Mouse (Mus musculus) stomach, postnatal 0 days (tissue): ENCODE data around the gene Ttc6. TPM values are rescaled to one million over a fixed set of nuclear protein-coding genes. Genes with fewer than 3 reads are reported as not detected.

ENCODE experiments used
- ATAC-seq: fragments of 200-750 bp; cut with Nextera tagmentation; 2 replicates; pipeline ENCODE4 v1.8.0; 2017; ENCODE audit not compliant: low FRiP score, low TSS enrichment
- DNase-seq: peaks from one replicate; pipeline ENCODE4 v3.0.0-alpha.2; 2016; ENCODE audit warnings: low spot score
- H3K27ac ChIP-seq: fragments of 300-500 bp; sonication (generic); replicated peaks from 2 replicates; pipeline ENCODE4 v1.5.1; 2014; ENCODE audit warnings: mild to moderate bottlenecking, control low read depth
- H3K27me3 ChIP-seq: fragments of 300-500 bp; sonication (generic); 2 replicates; pipeline ENCODE4 v1.6.1; 2014; ENCODE audit warnings: low read length; ENCODE audit not compliant: control insufficient read depth, insufficient read depth
- H3K36me3 ChIP-seq: fragments of 300-500 bp; sonication (generic); 2 replicates; pipeline ENCODE4 v1.6.1; 2014; ENCODE audit warnings: low read length, mixed read lengths; ENCODE audit not compliant: control insufficient read depth, insufficient read depth
- H3K4me1 ChIP-seq: fragments of 300-500 bp; sonication (generic); replicated peaks from 2 replicates; pipeline ENCODE4 v1.6.1; 2014; ENCODE audit warnings: antibody characterized with exemption; ENCODE audit not compliant: control insufficient read depth, insufficient read depth
- H3K4me2 ChIP-seq: fragments of 300-500 bp; sonication (generic); replicated peaks from 2 replicates; pipeline ENCODE4 v1.6.1; 2014; ENCODE audit warnings: low read depth, mild to moderate bottlenecking, control low read depth, moderate library complexity
- H3K4me3 ChIP-seq: fragments of 300-500 bp; sonication (generic); 2 replicates; pipeline ENCODE4 v1.5.1; 2014; ENCODE audit warnings: low read depth, low read length, control low read depth
- H3K9ac ChIP-seq: fragments of 300-500 bp; sonication (generic); 2 replicates; pipeline ENCODE4 v1.6.1; 2014; ENCODE audit warnings: mild to moderate bottlenecking, low read length, control low read depth, mixed read lengths
- H3K9me3 ChIP-seq: fragments of 300-500 bp; sonication (generic); 2 replicates; pipeline ENCODE4 v1.6.1; 2016; ENCODE audit warnings: low read length; ENCODE audit not compliant: control insufficient read depth
- CTCF ChIP-seq: IDR thresholded peaks from 2 replicates; pipeline ENCODE4 v1.5.1; 2016; ENCODE audit warnings: antibody characterized with exemption, low read depth, mild to moderate bottlenecking, moderate library complexity
- EP300 ChIP-seq: optimal IDR thresholded peaks from 2 replicates; pipeline ENCODE3; 2016; ENCODE audit warnings: antibody characterized with exemption
- WGBS: fragments of 180-500 bp; shearing (Covaris S2); extraction: QIAGEN DNeasy Blood & Tissue Kit; methylation state at CpG from one replicate; pipeline ENCODE4 v1.1.7; 2014; 5-methylcytosine and 5-hydroxymethylcytosine counted together
- polyA plus RNA-seq: library from polyadenylated mRNA; unstranded; fragments of >200 nt; fragmentation: Nextera tagmentation; extraction: Ambion mirVana; gene quantifications from 2 replicates; pipeline ENCODE4 v1.2.1, GENCODE M21; 2015

The Ttc6 gene
- 3.3 and 3.5 TPM in 2 replicates for polyA plus RNA-seq

GRCm38 (mm10) chr12:57563909-57564308 is at the start of gene Ttc6:
Ttc6 (plus strand) TSS chr12:57564113.
- H3K9me3 ChIP-seq = no peaks in the 10 kb centered on the region
- no peaks in the 10 kb centered on the region for H3K36me3 ChIP-seq
- H3K4me3 ChIP-seq = no peak within 1 kb of the TSS
- H3K9ac ChIP-seq = no peak within 1 kb of the TSS
- no peak within 1 kb of the TSS for H3K27ac ChIP-seq
- no peak for ATAC-seq
- DNase-seq = no peak
- H3K4me1 ChIP-seq = no peaks in the 10 kb centered on the region
- H3K4me2 ChIP-seq = no peak within 1 kb of the TSS
- 66% methylated on average over 6 of the region's 6 CpGs for whole genome bisulfite sequencing
- no peaks in the 10 kb centered on the region for H3K27me3 ChIP-seq
- no peak for TF ChIP-seq CTCF
- no peak for TF ChIP-seq EP300

- H3K27ac ChIP-seq = no peak overlapping the region
- H3K9me3 ChIP-seq = no peaks in the 10 kb centered on the region
- TF ChIP-seq EP300 (no peak), CTCF (peak; percentile 38)
- ATAC-seq = no peak
- H3K4me3 ChIP-seq = no peak overlapping the region
- no peaks in the 10 kb centered on the region for H3K4me1 ChIP-seq
- WGBS = 41% methylated on average over 1 of the region's 1 CpGs
- H3K36me3 ChIP-seq = no peaks in the 10 kb centered on the region
- no peak for DNase-seq
- no peak overlapping the region for H3K4me2 ChIP-seq
- H3K27me3 ChIP-seq = no peaks in the 10 kb centered on the region
- H3K9ac ChIP-seq = no peak overlapping the region
Measured at GRCm38 (mm10) chr12:57514552-57514951, 49.4 kb upstream of the Ttc6 start.

GRCm38 (mm10) chr12:57515702-57516377 is 48.1 kb upstream of the Ttc6 start:
- H3K27me3 ChIP-seq = no peaks in the 10 kb centered on the region
- H3K4me2 ChIP-seq = peak overlapping the region; percentile 33
- no peaks in the 10 kb centered on the region for H3K36me3 ChIP-seq
- H3K9ac ChIP-seq = peak overlapping the region; percentile 19; the same call in 1 of the 2 replicates
- H3K4me3 ChIP-seq = no peak overlapping the region
- peak; percentile 48 for DNase-seq
- WGBS = 35% methylated on average over 12 of the region's 12 CpGs
- no peaks in the 10 kb centered on the region for H3K9me3 ChIP-seq
- no peak for TF ChIP-seq CTCF
- TF ChIP-seq EP300 = no peak
- no peaks in the 10 kb centered on the region for H3K4me1 ChIP-seq
- peak; percentile 68 for ATAC-seq
- peak overlapping the region; percentile 41; the same call in 1 of the 2 replicates for H3K27ac ChIP-seq

GRCm38 (mm10) chr12:57528335-57528734 is 35.6 kb upstream of the Ttc6 start:
- DNase-seq (no peak), ATAC-seq (no peak)
- Histone ChIP-seq H3K4me2 (no peak overlapping the region), H3K9me3 (no peaks in the 10 kb centered on the region), H3K4me3 (no peak overlapping the region), H3K27ac (no peak overlapping the region), H3K27me3 (no peaks in the 10 kb centered on the region), H3K9ac (no peak overlapping the region), H3K4me1 (no peaks in the 10 kb centered on the region), H3K36me3 (no peaks in the 10 kb centered on the region)
- 49% methylated on average over 4 of the region's 4 CpGs for WGBS
- TF ChIP-seq CTCF (no peak), EP300 (no peak)

GRCm38 (mm10) chr12:57530474-57530873 is 33.4 kb upstream of the Ttc6 start:
- H3K9me3 ChIP-seq = no peaks in the 10 kb centered on the region
- no peaks in the 10 kb centered on the region for H3K27me3 ChIP-seq
- H3K9ac ChIP-seq = no peak overlapping the region
- no peak for ATAC-seq
- no peak overlapping the region for H3K4me3 ChIP-seq
- 40% methylated on average over 9 of the region's 9 CpGs for WGBS
- no peaks in the 10 kb centered on the region for H3K36me3 ChIP-seq
- no peaks in the 10 kb centered on the region for H3K4me1 ChIP-seq
- no peak overlapping the region for H3K4me2 ChIP-seq
- DNase-seq = no peak
- TF ChIP-seq CTCF (no peak), EP300 (no peak)
- H3K27ac ChIP-seq = no peak overlapping the region

- peak overlapping the region; percentile 92 for H3K27ac ChIP-seq
- WGBS = 6% methylated on average over 4 of the region's 6 CpGs
- H3K9ac ChIP-seq = peak overlapping the region; percentile 35; the same call in 1 of the 2 replicates
- no peak; the same call in 1 of the 2 replicates for ATAC-seq
- no peaks in the 10 kb centered on the region for H3K9me3 ChIP-seq
- peak overlapping the region; percentile 47 for H3K4me2 ChIP-seq
- no peak for DNase-seq
- TF ChIP-seq CTCF (no peak), EP300 (no peak)
- no peaks in the 10 kb centered on the region for H3K4me1 ChIP-seq
- peak overlapping the region; percentile 10; the same call in 1 of the 2 replicates for H3K4me3 ChIP-seq
- no peaks in the 10 kb centered on the region for H3K36me3 ChIP-seq
- 0 out of 2 replicates have a peak, but pooled peaks cover 2% of the 10 kb centered on the region for H3K27me3 ChIP-seq
Measured at GRCm38 (mm10) chr12:57534517-57534878, 29.4 kb upstream of the Ttc6 start.
